Mouse (Mus musculus): Measurements from ENCODE around the gene Ino80e. TPM values are rescaled to one million over a fixed set of nuclear protein-coding genes. Genes with fewer than 3 reads are reported as not detected.

Gene Ino80e
- polyA plus RNA-seq, 1 experiment: 39.6 TPM

DNA sequence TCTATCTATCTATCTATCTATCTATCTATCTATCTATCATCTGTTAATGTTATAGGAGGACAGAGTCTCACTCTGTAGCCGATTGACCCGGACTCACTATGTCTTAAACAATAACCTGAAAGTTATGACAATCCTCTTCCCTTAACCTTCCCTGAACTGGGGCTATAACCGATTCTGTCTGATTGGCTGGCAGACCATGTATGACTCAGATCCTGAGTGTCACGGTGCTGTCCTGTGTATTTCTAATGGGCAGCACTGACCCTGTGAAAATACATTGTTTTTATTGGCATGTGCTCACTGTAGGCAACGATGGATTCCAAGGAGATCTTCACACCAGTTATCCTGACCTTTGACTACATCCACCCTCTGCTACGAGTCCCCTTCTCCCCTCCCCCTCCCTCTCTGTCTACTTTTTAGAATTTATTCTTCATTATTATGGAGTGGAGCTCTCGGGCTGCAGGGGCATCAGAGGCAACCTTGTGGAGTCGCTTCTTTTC lies 46.4 kb downstream of the Ino80e start:
- DNase-seq (ENCODE audit: low read depth): no peak

DNA sequence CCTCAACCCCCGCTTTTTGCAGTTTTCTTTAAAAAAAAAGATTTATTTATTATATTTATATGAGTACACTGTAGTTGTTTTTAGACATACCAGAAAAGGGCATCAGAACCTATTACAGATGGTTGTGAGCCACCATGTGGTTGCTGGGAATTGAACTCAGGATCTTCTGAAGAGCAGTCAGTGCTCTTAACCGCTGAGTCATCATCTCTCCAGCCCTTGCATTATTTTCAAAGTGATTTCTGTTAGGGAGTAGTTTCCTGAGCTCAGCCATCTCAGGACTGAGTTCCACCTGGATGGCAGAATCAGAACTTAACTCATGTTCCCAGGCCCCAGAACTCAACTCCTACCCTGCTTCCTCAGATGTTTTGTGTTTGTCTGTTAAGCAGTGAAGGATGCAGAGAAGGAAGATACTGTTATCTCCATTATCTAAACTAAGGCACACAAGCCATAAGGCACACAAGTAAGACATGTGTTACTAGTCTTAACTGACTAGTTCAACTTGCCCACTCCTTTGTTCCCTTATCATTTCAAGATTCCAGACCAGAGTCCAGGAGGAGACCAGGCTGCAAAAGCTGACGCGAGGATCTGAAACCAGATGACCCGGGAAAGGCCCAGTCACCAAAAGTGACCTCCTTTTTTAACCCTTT lies 52.3 kb downstream of the Ino80e start:
- DNase-seq (ENCODE audit: low read depth): no peak

DNA sequence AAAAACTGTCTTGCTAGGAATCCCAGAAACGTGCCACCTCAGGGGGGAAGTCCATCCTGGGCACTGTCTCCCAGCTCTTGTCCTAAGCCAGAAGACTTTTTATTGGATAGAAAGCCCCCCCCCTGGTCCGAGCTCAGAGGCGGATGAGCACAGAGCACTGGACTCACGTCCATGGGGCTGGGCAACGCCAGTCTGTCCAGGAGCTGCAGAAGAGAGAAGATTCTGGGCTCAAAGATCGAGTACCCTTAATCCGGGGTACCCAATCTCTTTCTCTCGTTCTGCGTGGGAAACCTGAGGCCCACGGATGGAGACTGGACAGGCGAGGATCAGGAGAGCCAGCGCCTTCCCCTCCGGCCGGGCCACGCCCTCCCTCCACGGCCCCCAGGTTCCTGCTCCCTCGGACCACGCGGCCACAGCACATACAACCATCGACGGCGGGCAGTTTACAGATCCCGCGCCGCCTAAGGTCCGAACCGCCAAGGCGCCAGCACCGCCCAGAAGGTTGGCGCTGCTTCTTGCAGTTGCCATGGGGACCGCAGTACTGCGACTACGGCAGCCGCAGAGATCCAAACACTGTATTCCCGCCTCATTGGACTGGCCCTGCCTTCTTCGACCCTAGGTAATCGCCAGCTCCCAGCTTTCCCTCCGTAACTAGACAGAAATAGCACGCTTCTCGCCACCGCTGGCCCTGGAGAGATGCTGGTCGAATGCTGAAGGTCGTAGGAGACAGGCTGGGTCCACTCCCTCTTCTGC lies 53.3 kb downstream of the Ino80e start:
- no peak for DNase-seq (ENCODE audit: low read depth)

DNA sequence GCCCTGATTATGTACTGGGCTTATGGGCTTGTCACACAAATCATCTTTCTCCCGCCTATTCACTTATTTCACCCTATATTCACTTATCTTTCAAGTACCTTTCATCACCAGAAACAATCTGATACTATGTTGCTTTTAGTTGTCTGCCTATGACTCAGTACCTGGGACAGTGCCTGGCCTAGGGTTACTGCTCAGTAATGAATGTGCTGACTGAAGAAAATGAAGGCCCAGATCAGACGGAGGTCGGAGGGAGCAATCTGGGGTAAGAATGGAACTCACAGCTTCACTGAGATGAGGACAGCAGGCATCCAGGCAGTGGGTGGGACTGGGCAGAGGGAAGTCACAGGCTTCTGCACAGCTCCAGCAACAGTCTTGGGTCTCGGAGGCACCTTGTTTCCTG lies 54.8 kb downstream of the Ino80e start:
- no peak for DNase-seq (ENCODE audit: low read depth)

DNA sequence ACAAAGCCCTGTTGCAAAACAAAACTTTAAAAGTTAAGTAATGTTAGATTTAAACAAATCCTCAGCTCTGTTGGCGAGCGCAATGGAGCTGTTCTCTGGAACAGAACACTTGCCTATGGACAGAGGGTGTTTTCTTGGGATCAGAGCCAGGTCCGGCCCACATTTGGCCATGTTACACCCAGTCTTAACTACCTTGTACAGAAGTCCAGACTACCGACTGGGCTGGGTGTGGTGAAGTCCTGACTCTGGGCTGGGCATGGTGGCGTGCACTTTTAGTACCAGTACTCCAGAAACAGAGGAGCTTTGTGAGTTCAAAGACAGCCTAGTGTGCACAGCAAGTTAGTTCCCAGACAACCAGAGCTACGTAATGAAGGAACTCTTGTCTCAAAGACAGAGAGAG lies 55.2 kb downstream of the Ino80e start:
- peak; percentile 88 for DNase-seq (ENCODE audit: low read depth)

DNA sequence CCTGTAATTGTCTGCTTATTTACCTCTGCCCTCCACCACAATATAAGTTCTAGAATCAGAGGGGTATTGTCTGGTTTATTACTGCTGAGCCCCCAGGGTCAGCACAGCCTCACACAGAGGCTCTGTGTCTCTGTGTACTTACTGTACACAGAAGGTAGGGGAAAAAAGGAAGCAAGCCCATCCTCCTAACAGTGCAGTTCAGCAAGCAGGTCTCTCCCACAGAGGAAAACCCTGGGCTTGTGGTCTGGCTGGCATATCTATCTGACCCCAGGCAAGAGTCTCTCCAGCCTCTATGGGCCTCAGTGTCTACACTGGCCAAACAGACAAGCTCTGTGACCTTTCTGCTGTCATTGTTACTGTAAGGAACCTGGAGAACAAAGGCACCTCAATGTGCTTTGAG lies 58.4 kb downstream of the Ino80e start:
- DNase-seq (ENCODE audit: low read depth): no peak

DNA sequence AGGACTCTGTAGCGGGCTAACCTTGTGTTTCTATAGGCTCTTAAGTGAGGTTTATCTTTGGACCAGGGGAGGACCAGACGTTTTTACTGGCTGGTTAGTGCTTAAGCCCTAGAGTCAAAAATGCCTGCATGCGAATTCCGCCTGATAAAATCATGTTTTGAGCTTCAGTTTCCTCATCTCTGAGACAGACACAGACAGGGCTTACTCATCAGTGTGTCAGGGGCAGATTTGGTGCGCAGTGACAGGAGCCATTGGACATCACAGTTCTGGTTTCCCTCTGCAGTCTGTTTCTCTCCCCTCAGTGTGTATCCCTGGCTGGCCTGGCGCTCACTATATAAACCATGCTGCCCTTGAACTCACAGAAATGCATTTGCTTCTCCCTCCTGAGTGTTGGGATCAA lies 59.0 kb downstream of the Ino80e start:
- no peak for DNase-seq (ENCODE audit: low read depth)

DNA sequence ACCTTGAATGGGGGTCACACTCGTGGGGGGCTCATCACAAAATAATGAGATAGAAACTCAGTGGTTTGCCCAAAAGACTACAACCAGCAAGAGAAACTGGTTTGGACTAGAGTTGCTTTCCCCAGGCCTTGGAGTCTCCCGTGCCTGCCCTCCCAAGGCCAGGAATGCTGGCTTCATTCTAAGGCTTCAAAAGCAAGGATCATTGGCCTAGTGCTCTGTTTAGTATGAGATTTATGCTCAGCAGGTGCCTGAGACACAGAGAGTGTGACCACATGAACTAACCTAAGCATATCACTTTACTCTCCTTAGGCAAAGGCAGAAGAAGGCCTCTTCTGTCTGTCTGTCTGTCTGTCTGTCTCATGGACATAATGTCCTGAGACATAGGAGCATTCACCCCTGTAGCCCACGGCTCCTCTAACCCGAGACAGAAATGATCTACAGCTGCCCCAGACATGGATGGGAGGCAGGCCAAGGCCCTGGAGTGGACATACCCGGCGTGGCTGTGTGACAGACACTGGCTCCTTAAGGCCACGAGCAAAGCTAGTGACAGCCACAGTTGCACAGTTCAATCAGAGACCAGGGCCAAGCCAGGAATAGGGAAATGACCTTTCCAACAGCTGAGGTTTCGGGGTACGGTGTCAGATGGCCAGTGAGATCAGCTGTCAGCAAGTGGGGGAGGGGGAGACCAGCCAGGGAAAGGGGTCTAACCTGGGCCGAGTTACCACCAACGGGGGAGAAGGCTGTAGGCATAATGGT lies 59.9 kb downstream of the Ino80e start:
- no peak for DNase-seq (ENCODE audit: low read depth)

DNA sequence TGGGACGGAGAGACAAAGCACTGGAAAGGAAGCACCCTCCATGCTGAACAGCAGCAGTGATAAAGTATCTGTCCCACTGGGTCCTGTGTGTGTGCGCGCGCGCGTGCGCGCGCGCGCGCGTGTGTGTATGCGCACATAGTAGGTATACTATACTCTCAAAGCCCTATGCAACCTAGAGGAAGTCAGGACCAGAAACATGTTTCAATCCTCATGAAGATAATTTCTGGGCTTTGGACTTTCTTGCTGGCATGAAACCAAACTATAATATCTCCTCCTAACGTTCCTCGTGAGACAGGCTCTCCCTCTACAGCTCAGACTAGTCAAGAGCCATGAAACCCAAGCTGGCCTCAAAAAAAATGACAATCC lies 61.1 kb downstream of the Ino80e start:
- DNase-seq (ENCODE audit: low read depth): no peak

Other genes starting within 250 kb of the Ino80e start
- gene Nupr1, start 231.5 kb downstream of the Ino80e start, polyA plus RNA-seq (2012; rRNA removed): 49.9 and 55.5 TPM in 2 replicates
- 25.4 and 48.2 TPM in 2 replicates for gene Sgf29, start 213.1 kb downstream of the Ino80e start, polyA plus RNA-seq (2012; rRNA removed)
- 107 and 126 TPM in 2 replicates for gene Sult1a1, start 185.9 kb downstream of the Ino80e start, polyA plus RNA-seq (2012; rRNA removed)
- 70.6 and 75.0 TPM in 2 replicates for gene Bola2, start 167.0 kb downstream of the Ino80e start, polyA plus RNA-seq (2012; rRNA removed)
- gene Slx1b, start 166.6 kb downstream of the Ino80e start, polyA plus RNA-seq (2012; rRNA removed): 24.2 and 26.3 TPM in 2 replicates
- gene Coro1a, start 154.6 kb downstream of the Ino80e start, polyA plus RNA-seq (2012; rRNA removed): 38.2 and 61.2 TPM in 2 replicates
- gene Mapk3, start 102.8 kb downstream of the Ino80e start, polyA plus RNA-seq (2012; rRNA removed): 146 and 169 TPM in 2 replicates
- gene Gdpd3, start 96.0 kb downstream of the Ino80e start, polyA plus RNA-seq (2012; rRNA removed): 7.6 and 51.9 TPM in 2 replicates
- 212 and 269 TPM in 2 replicates for gene Ypel3, start 85.4 kb downstream of the Ino80e start, polyA plus RNA-seq (2012; rRNA removed)
- 1.9 and 2.1 TPM in 2 replicates for gene Tbx6, start 80.9 kb downstream of the Ino80e start, polyA plus RNA-seq (2012; rRNA removed)
- 129 and 161 TPM in 2 replicates for gene Ppp4c, start 69.9 kb downstream of the Ino80e start, polyA plus RNA-seq (2012; rRNA removed)
- gene Fam57b, start 64.7 kb downstream of the Ino80e start, polyA plus RNA-seq (2012; rRNA removed): 11.8 and 27.3 TPM in 2 replicates
- not detected in 2 replicates for gene 4930451I11Rik, start 30.7 kb downstream of the Ino80e start, polyA plus RNA-seq (2012; rRNA removed)
- 0.13 TPM in 1 of 2 replicates, not detected in the other for gene Doc2a, start 15.0 kb downstream of the Ino80e start, polyA plus RNA-seq (2012; rRNA removed)
- 3.2 and 6.0 TPM in 2 replicates for gene Hirip3, start 405 bp downstream of the Ino80e start, polyA plus RNA-seq (2012; rRNA removed)
- gene Taok2, start 22.3 kb upstream of the Ino80e start, polyA plus RNA-seq (2012; rRNA removed): 55.9 and 62.6 TPM in 2 replicates
- gene Tmem219, start 60.5 kb upstream of the Ino80e start, polyA plus RNA-seq (2012; rRNA removed): 88.1 and 102 TPM in 2 replicates
- gene Kctd13, start 66.5 kb upstream of the Ino80e start, polyA plus RNA-seq (2012; rRNA removed): 19.7 and 21.3 TPM in 2 replicates
- 0.26 and 0.32 TPM in 2 replicates for gene Asphd1, start 87.2 kb upstream of the Ino80e start, polyA plus RNA-seq (2012; rRNA removed)
- gene Sez6l2, start 88.2 kb upstream of the Ino80e start, polyA plus RNA-seq (2012; rRNA removed): 2.5 and 2.8 TPM in 2 replicates
- 240 and 245 TPM in 2 replicates for gene Cdipt, start 113.5 kb upstream of the Ino80e start, polyA plus RNA-seq (2012; rRNA removed)
- gene Cdiptos, start 113.7 kb upstream of the Ino80e start, polyA plus RNA-seq (2012; rRNA removed): 5.3 and 8.5 TPM in 2 replicates
- 84.9 and 85.3 TPM in 2 replicates for gene Mvp, start 152.2 kb upstream of the Ino80e start, polyA plus RNA-seq (2012; rRNA removed)
- gene Pagr1b, start 154.1 kb upstream of the Ino80e start, polyA plus RNA-seq (2012; rRNA removed): 2.4 and 5.3 TPM in 2 replicates
- gene Pagr1a, start 155.0 kb upstream of the Ino80e start, polyA plus RNA-seq (2012; rRNA removed): 6.9 and 8.0 TPM in 2 replicates
- 19.8 and 21.2 TPM in 2 replicates for gene Gm42742, start 158.7 kb upstream of the Ino80e start, polyA plus RNA-seq (2012; rRNA removed)
- gene Prrt2, start 158.8 kb upstream of the Ino80e start, polyA plus RNA-seq (2012; rRNA removed): 7.3 and 8.9 TPM in 2 replicates
- 80.5 and 81.9 TPM in 2 replicates for gene Maz, start 164.7 kb upstream of the Ino80e start, polyA plus RNA-seq (2012; rRNA removed)
- 1.3 and 2.1 TPM in 2 replicates for gene Kif22, start 180.1 kb upstream of the Ino80e start, polyA plus RNA-seq (2012; rRNA removed)
- 0.86 and 1.5 TPM in 2 replicates for gene Zg16, start 225.0 kb upstream of the Ino80e start, polyA plus RNA-seq (2012; rRNA removed)
- 14.8 and 17.4 TPM in 2 replicates for gene AI467606, start 229.0 kb upstream of the Ino80e start, polyA plus RNA-seq (2012; rRNA removed)